Mouse (Mus musculus) neural tube, embryonic 12.5 days (tissue): Measurements from ENCODE around the gene Gm10762. TPM values are rescaled to one million over a fixed set of nuclear protein-coding genes. Genes with fewer than 3 reads are reported as not detected.
"Not testable (repeated sequence)": the region's sequence is repeated elsewhere in the genome, so short reads cannot be mapped to it uniquely, and the experiment has no call there.

Source experiments
- ATAC-seq: fragments of 200-750 bp; cut with Nextera tagmentation; 2 replicates; pipeline ENCODE4 v1.8.0; 2017; ENCODE audit warnings: low read depth, mild to moderate bottlenecking, moderate TSS enrichment, moderate library complexity; ENCODE audit not compliant: low FRiP score
- H3K27ac ChIP-seq: fragments of 300-500 bp; sonication (generic); 2 replicates; pipeline ENCODE4 v1.5.1; 2016
- H3K27me3 ChIP-seq: fragments of 300-500 bp; sonication (generic); replicated peaks from 2 replicates; pipeline ENCODE4 v1.6.1; 2016; ENCODE audit warnings: mild to moderate bottlenecking
- H3K36me3 ChIP-seq: fragments of 300-500 bp; sonication (generic); 2 replicates; pipeline ENCODE4 v1.6.1; 2016; ENCODE audit warnings: mild to moderate bottlenecking
- H3K4me1 ChIP-seq: fragments of 300-500 bp; sonication (generic); 2 replicates; pipeline ENCODE4 v1.6.1; 2016
- H3K4me2 ChIP-seq: fragments of 300-500 bp; sonication (generic); replicated peaks from 2 replicates; pipeline ENCODE4 v1.6.1; 2016; ENCODE audit warnings: mild to moderate bottlenecking
- H3K4me3 ChIP-seq: fragments of 300-500 bp; sonication (generic); 2 replicates; pipeline ENCODE4 v1.5.1; 2016
- H3K9ac ChIP-seq: fragments of 300-500 bp; sonication (generic); 2 replicates; pipeline ENCODE4 v1.6.1; 2016; ENCODE audit warnings: mild to moderate bottlenecking
- H3K9me3 ChIP-seq: fragments of 300-500 bp; sonication (generic); 2 replicates; pipeline ENCODE4 v1.6.1; 2016; ENCODE audit warnings: mild to moderate bottlenecking
- WGBS: fragments of 180-500 bp; shearing (Covaris S2); methylation state at CpG from one replicate; pipeline ENCODE4 v1.1.7; 2016; 5-methylcytosine and 5-hydroxymethylcytosine counted together
- polyA plus RNA-seq: library from polyadenylated mRNA; unstranded; fragments of >200 nt; fragmentation: Nextera tagmentation; extraction: Ambion mirVana; gene quantifications from 2 replicates; pipeline ENCODE4 v1.2.1, GENCODE M21; 2016

Gene Gm10762
- polyA plus RNA-seq = 30.2 and 30.6 TPM in 2 replicates

DNA sequence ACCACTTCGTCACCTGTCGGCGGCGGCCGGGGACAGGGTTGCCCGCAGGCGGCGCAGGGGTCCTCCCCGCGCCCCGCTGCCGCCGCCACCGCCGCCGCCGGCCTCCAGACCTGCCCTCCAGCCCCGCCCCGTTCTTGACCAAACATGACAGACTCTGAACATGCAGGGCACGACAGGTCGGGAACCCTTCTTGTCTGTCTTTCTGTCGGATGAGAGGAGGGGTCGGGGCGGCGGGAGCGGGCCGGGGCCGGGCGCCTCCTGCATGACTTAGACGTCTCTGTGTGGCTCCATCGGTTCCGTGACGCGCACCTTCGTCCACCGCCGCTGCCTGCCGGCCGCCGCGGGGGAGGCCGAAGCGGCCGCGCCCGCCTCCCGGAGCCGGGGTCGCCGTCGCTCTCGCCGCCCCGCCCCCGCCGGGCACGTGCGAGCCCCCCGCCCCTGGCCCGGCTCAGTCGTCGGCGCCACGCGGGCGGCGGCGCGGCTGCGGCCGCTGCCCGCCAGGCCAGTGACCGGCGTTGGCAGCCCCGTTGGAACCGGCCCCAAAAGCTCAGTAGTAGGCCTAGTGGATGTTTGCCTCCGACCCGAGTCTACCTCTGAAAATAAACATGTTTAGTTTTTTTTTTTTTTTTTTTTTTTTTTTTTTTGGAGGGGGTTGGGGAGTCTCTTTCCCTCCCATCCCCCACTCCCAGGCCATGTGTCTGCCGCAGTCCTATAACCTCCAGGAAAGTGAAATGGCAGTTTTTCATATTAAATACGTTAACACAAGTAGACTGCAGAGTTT is at the start of gene Gm10762:
Gene Gm10762, minus strand, starts transcription at position 65 of the 781 bp plus-strand sequence.
- WGBS = under 1% methylated on average over 74 of the region's 80 CpGs
- ATAC-seq = peak; percentile 82

DNA sequence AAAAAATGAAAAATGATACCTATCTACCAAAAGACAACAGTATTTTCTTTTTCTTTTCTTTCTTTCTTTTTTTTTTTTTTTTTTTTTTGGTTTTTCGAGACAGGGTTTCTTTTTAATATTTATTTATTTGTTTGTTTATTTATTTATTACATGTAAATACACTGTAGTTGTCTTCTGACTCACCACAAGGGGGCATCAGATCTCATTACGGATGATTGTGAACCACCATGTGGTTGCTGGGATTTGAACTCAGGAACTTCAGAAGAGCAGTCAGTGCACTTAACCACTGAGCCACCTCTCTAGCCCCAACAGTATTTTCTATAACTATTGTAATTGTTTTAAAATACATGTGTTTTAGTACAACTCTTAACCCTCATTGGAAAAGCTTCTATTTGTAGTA is 41.3 kb upstream of the Gm10762 start:
- not testable (repeated sequence) for H3K4me1 ChIP-seq, H3K9me3 ChIP-seq, H3K9ac ChIP-seq, H3K27ac ChIP-seq, H3K36me3 ChIP-seq, ATAC-seq, H3K4me2 ChIP-seq, H3K27me3 ChIP-seq, H3K4me3 ChIP-seq
- WGBS = 74% methylated on average over 2 of the region's 2 CpGs

More for the DNA sequence above, at the start of gene Gm10762:
- peak within 1 kb of the TSS; percentile 60 for H3K4me2 ChIP-seq
- H3K36me3 ChIP-seq = no peaks in the 10 kb centered on the region
- no peaks in the 10 kb centered on the region for H3K27me3 ChIP-seq
- peaks cover 3% of the 10 kb centered on the region; the same call in 1 of the 2 replicates for H3K4me1 ChIP-seq
- H3K9ac ChIP-seq = peak within 1 kb of the TSS; percentile 98
- H3K27ac ChIP-seq = peak within 1 kb of the TSS; percentile 100
- peak within 1 kb of the TSS; percentile 85 for H3K4me3 ChIP-seq
- H3K9me3 ChIP-seq = no peaks in the 10 kb centered on the region

DNA sequence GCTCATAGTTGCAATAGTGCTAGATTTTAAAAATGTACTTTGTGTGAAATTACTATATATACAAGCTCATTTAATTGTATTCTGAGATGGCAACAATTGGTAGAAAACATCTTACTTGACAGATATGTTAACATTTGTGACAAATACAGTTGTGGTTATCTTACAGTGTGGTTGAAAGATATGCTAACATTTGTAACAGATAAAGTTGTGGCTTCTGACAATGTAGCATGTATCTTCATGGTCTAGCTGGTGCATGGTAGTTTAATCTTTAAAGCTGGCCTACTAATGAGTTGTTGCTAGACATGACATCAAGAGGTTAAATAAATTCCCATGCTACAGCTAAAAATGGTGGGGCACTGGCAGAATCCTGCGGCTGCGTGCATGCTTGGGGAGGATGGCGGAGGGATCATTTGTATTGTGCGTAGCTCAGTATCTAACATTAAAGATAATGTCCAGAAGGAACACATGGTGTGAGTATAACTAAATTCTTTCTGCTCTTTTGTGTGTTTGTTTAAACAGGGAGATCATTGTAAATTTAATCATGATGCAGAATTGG is 38.7 kb upstream of the Gm10762 start:
- no peaks in the 10 kb centered on the region for H3K27me3 ChIP-seq
- no peak for ATAC-seq
- no peak overlapping the region for H3K9ac ChIP-seq
- no peak overlapping the region for H3K27ac ChIP-seq
- no peaks in the 10 kb centered on the region for H3K9me3 ChIP-seq
- H3K36me3 ChIP-seq = no peaks in the 10 kb centered on the region
- H3K4me1 ChIP-seq = no peaks in the 10 kb centered on the region
- H3K4me3 ChIP-seq = no peak overlapping the region
- 75% methylated on average over 4 of the region's 4 CpGs for WGBS
- no peak overlapping the region for H3K4me2 ChIP-seq

DNA sequence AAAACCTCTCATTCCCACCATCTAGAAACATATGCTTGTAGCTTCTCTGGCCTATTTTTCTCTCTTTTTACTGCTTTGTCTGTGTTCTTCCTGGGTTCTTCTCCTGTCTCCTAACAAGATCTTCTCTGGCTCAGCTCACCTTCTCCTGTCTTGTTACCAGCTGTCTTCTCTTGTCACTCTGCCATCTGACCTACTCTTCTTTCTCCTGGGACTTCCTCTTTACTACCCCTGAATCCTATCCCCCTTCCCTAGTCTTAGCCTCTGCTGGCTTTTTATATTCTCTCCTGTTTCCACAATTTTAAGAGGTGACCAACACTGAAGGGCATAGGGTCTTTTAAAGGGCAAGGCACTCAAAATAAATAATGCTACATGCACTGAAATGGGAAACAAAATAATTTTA is 37.3 kb upstream of the Gm10762 start:
- no peaks in the 10 kb centered on the region for H3K36me3 ChIP-seq
- H3K4me3 ChIP-seq = no peak overlapping the region
- no peaks in the 10 kb centered on the region for H3K9me3 ChIP-seq
- no peak for ATAC-seq
- no peak overlapping the region for H3K27ac ChIP-seq
- H3K4me1 ChIP-seq = no peaks in the 10 kb centered on the region
- no peak overlapping the region for H3K9ac ChIP-seq
- no peak overlapping the region for H3K4me2 ChIP-seq
- H3K27me3 ChIP-seq = no peaks in the 10 kb centered on the region

DNA sequence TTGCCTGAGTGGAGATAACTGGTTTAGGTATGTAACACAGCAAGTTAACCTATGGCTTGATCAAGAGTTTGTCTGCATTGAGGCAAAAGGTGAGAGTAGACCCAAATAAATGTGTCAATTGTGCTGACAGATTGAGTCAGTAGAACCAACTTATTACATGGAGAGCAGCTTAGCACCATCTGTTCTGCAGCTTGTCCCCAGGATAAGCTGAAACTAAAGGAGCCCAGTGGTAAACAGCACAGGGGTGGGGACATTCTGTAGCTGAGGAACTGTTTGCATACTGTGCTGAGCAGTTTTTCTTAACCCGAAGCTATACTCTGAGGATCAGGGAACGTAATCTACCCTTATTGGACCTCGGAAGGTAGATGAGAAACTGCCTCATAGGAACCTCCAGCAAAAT is 17.2 kb upstream of the Gm10762 start:
- WGBS = 91% methylated on average over 3 of the region's 3 CpGs
- H3K4me3 ChIP-seq = no peak overlapping the region
- no peaks in the 10 kb centered on the region for H3K27me3 ChIP-seq
- H3K4me2 ChIP-seq = no peak overlapping the region
- no peaks in the 10 kb centered on the region for H3K9me3 ChIP-seq
- ATAC-seq = no peak
- H3K27ac ChIP-seq = no peak overlapping the region
- H3K9ac ChIP-seq = no peak overlapping the region
- H3K4me1 ChIP-seq = peaks cover 5% of the 10 kb centered on the region
- H3K36me3 ChIP-seq = no peaks in the 10 kb centered on the region

DNA sequence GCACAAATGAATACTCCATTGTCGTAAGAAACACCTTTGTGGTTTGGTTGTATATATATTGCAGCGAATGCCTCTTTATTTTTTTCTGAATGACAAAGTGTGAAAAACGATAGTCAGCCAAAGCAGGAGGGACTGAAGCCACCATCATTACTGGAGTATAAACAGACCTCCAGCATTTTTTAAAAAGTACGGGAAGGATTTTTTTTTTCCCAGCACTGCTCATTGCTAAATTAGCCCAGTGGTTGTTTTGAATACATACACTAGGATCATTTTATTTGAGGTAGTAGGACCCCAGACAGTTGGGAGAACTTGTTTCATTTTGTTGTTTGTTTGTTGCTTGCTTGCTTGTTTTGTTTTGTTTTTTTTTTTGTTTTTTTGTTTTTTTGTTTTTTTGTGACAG is 8.0 kb upstream of the Gm10762 start:
- no peak overlapping the region for H3K27ac ChIP-seq
- no peaks in the 10 kb centered on the region for H3K4me1 ChIP-seq
- H3K36me3 ChIP-seq = no peaks in the 10 kb centered on the region
- H3K9me3 ChIP-seq = no peaks in the 10 kb centered on the region
- ATAC-seq = no peak
- no peak overlapping the region for H3K4me2 ChIP-seq
- WGBS = 78% methylated on average over 4 of the region's 4 CpGs
- no peak overlapping the region for H3K4me3 ChIP-seq
- no peaks in the 10 kb centered on the region for H3K27me3 ChIP-seq
- H3K9ac ChIP-seq = no peak overlapping the region

DNA sequence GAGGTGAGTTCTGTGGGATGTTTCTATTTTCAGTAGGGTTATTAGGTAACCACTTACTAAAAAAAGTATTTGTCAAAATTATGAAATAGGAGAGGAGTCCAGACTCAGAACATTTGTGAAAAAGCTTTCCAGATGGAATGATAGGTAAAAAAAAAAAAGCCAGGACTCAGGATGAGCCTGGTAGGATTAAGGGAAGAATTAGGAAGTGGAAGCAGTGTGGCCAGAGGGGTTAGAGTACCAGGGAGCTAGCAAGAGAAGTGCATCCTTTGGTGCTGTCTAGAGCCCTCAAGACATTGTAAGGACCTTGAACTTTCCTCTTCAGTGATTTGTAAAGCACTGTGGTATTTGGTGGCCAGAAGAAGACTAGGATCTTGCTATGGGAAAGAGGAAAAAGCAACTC is 4.8 kb upstream of the Gm10762 start:
- Histone ChIP-seq H3K4me2 (no peak overlapping the region), H3K27ac (no peak overlapping the region), H3K36me3 (no peaks in the 10 kb centered on the region), H3K4me1 (no peaks in the 10 kb centered on the region), H3K9me3 (no peaks in the 10 kb centered on the region), H3K4me3 (no peak overlapping the region), H3K9ac (no peak overlapping the region), H3K27me3 (no peaks in the 10 kb centered on the region)
- ATAC-seq = no peak

DNA sequence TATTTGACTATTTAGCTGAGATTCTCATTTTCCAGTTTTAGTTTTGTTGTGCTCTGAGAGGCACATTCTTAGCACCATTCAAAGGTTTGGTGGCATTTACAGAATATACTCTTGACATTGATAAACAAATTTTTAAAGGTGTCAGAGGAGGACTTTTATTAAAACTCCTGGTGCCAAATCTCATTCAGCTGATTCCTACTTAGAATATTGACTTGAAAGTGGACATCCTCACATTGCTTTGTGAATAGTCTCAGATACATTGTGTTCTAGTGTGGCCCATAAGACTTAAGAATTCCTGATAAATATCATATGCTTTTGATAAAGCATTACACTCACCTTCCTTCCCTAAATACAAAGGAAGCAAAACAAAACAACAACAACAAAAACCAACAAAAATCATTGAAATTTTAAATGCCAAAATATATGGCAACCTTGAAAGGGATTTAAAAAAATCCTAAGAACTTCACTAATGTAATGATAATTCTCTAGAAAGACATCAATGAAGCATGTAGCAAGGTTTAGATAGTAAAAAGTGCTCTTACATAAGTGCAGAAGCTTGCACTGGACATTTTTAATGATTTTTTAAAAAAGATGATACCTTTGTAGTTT is 1.1 kb upstream of the Gm10762 start:
- Histone ChIP-seq H3K9me3 (no peaks in the 10 kb centered on the region), H3K4me3 (peak overlapping the region; percentile 85), H3K27me3 (no peaks in the 10 kb centered on the region), H3K27ac (no peak overlapping the region), H3K4me2 (peak overlapping the region; percentile 60), H3K4me1 (peaks cover 3% of the 10 kb centered on the region; the same call in 1 of the 2 replicates), H3K9ac (0 out of 2 replicates have a peak overlapping the region, but pooled peaks have one; percentile 98), H3K36me3 (no peaks in the 10 kb centered on the region)
- ATAC-seq = no peak

DNA sequence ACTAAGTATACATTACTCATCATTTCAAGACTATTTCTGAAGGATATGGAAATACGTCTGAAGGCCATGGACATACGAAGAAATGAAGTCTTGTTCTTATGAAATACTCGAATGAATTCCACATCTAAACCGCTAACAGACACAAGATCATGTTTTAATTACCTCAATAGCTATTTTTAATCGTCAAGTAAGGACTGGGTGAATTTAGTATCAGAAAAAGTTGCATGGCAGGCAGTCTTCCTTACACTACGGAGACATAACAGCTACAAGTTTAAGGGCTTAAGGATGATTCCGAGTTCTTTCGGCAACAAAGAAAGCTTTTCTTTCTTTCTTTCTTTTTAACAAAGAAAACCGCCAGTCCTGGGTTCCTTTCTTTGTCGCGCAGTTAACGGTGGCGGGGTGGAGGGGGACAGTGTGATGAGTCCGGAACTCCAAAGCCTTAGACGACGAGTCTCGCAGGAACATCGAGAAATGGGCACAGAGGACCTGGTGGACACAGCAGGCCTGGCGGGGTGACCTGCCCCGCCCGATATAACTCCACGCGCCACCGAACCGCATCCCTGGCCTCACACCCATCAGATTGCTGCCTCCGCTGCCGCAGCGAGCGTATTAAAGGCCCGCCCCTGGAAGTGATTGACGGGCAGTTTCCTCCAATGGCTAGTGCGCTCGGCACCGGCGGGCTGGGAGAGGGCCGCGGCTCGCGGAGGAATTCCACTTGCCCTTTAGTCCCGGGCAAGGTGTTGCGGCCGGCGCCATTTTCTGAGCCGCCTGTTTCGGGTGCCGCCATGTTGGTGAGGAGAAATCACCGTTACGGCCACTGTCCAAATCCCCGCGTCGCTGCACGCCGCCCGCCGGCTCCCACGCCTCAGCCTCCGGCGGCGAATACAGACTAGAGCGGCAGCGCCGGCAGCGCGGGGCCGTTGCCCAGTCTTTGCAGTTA is 614 bp downstream of the Gm10762 start, which contains the start of gene Zc3h6:
Gene Zc3h6, plus strand, starts transcription at position 762 of the 940 bp plus-strand sequence.
- WGBS = 1% methylated on average over 65 of the region's 65 CpGs
- H3K9me3 ChIP-seq = no peaks in the 10 kb centered on the region
- peak; percentile 98 for ATAC-seq

DNA sequence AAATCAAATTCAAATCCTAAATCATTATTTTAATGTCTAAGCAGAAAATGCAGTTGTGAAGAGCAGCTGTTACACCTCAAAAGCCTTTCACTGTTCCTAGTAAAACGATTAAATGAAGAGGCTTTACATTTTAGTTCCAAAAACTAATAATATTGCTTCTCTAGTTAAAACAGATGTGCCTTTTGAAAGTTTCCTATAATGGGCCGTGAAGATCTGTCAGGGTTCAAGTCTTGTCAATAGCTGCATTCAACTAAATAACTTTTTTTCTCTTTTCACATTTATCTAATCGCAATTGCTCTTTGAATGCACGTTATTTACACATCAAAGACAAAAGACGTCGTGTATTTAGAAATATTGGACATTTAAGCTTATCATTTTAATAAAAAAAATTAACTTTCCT is 1.3 kb downstream of the Gm10762 start:
- Histone ChIP-seq H3K4me1 (peaks cover 3% of the 10 kb centered on the region; the same call in 1 of the 2 replicates), H3K4me2 (peak overlapping the region; percentile 60), H3K9me3 (no peaks in the 10 kb centered on the region), H3K27me3 (no peaks in the 10 kb centered on the region), H3K9ac (peak overlapping the region; percentile 98; the same call in 1 of the 2 replicates), H3K27ac (no peak overlapping the region), H3K36me3 (no peaks in the 10 kb centered on the region), H3K4me3 (no peak overlapping the region)
- no peak for ATAC-seq
- 11% methylated on average over 6 of the region's 6 CpGs for WGBS

More for the DNA sequence above, 614 bp downstream of the Gm10762 start, which contains the start of gene Zc3h6:
- Histone ChIP-seq H3K4me1 (peaks cover 3% of the 10 kb centered on the region; the same call in 1 of the 2 replicates), H3K36me3 (no peaks in the 10 kb centered on the region), H3K27me3 (no peaks in the 10 kb centered on the region), H3K4me2 (peak within 1 kb of the TSS; percentile 60), H3K27ac (peak within 1 kb of the TSS; percentile 100), H3K4me3 (peak within 1 kb of the TSS; percentile 85), H3K9ac (peak within 1 kb of the TSS; percentile 98)

DNA sequence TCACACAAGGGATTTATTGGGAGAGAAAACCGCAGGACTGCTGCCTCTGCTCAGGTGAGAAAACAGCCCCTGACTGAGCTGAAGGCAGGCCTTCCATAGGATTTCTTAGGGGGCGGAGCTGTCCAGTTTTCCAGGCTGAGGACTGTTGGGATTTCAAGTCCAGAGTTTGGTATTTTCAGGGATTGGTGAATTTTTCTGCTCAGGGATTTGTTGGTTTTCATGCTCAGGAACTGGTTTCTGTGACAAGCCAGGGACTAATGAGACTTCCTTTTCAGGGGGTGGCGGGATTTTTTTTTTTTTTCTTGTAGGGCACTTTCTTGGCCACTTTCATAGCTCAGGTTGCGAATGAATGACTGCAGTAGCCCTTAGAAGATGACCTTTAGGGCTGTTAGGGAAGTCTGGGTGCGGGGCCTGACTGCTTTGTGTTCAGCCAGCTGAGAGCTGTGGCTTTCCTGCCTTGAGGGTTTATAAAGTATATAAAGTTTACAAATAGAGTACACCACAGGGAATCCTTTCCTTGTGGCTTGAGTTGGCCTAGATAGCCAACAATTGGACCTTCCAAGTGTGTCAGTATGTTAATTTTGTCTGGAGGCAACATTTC is 1.9 kb downstream of the Gm10762 start:
- H3K9ac ChIP-seq = no peak overlapping the region
- ATAC-seq = no peak
- H3K36me3 ChIP-seq = no peaks in the 10 kb centered on the region

More for the DNA sequence above, 1.9 kb downstream of the Gm10762 start:
- WGBS = 33% methylated on average over 5 of the region's 5 CpGs
- Histone ChIP-seq H3K27me3 (no peaks in the 10 kb centered on the region), H3K9me3 (no peaks in the 10 kb centered on the region), H3K4me3 (no peak overlapping the region), H3K27ac (no peak overlapping the region), H3K4me2 (peak overlapping the region; percentile 60), H3K4me1 (peaks cover 3% of the 10 kb centered on the region; the same call in 1 of the 2 replicates)
